Mouse (Mus musculus) liver, embryonic 14.5 days (tissue): ENCODE measurements around the gene Fras1. TPM values are rescaled to one million over a fixed set of nuclear protein-coding genes. Genes with fewer than 3 reads are reported as not detected.

Experiments
- ATAC-seq: fragments of 200-750 bp; cut with Nextera tagmentation; 2 replicates; pipeline ENCODE4 v1.8.0; 2017; ENCODE audit warnings: moderate number of reproducible peaks, mild to moderate bottlenecking, moderate library complexity; ENCODE audit not compliant: insufficient read depth
- DNase-seq, 3 experiments: peaks; one replicate each; pipeline ENCODE4 v3.0.0-alpha.2; 2012 to 2013; ENCODE audit warnings: low read depth in 3 of 3, low spot score in 3 of 3
- H3K27ac ChIP-seq: fragments of 300-500 bp; sonication (generic); 2 replicates; pipeline ENCODE4 v1.5.1; 2014; ENCODE audit warnings: moderate library complexity, mild to moderate bottlenecking, control low read depth, inconsistent platforms
- H3K27me3 ChIP-seq: fragments of 300-500 bp; sonication (generic); 2 replicates; pipeline ENCODE4 v1.6.1; 2014; ENCODE audit warnings: mild to moderate bottlenecking, low read length, moderate library complexity; ENCODE audit not compliant: control insufficient read depth, insufficient read depth
- H3K36me3 ChIP-seq: fragments of 300-500 bp; sonication (generic); replicated peaks from 2 replicates; pipeline ENCODE4 v1.6.1; 2014; ENCODE audit warnings: low read depth; ENCODE audit not compliant: control insufficient read depth, insufficient read depth
- H3K4me1 ChIP-seq, 2 experiments: fragments of 200-500 bp in 1 of 2; fragments of 300-500 bp in 1 of 2; sonication (generic) in 1 of 2; replicated peaks; 2 replicates each; pipeline ENCODE4 v1.6.1; 2012 to 2014; ENCODE audit warnings: antibody characterized with exemption in 1 of 2, inconsistent platforms in 1 of 2, low read length in 1 of 2; ENCODE audit not compliant: control insufficient read depth in 2 of 2, insufficient read depth in 2 of 2
- H3K4me2 ChIP-seq: fragments of 300-500 bp; sonication (generic); 2 replicates; pipeline ENCODE4 v1.6.1; 2014; ENCODE audit warnings: low read depth, mild to moderate bottlenecking, control low read depth, moderate library complexity
- H3K4me3 ChIP-seq, 2 experiments: fragments of 200-500 bp in 1 of 2; fragments of 300-500 bp in 1 of 2; sonication (generic) in 1 of 2; 2 replicates each; pipeline ENCODE4 v1.5.1; 2012 to 2014; ENCODE audit warnings: low read depth in 2 of 2, low read length in 2 of 2, mild to moderate bottlenecking in 2 of 2, control low read depth in 1 of 2, inconsistent platforms in 1 of 2, moderate library complexity in 1 of 2; ENCODE audit not compliant: insufficient read depth in 1 of 2
- H3K9ac ChIP-seq: fragments of 300-500 bp; sonication (generic); replicated peaks from 2 replicates; pipeline ENCODE4 v1.6.1; 2014; ENCODE audit warnings: mild to moderate bottlenecking, control low read depth, moderate library complexity
- H3K9me3 ChIP-seq: fragments of 300-500 bp; sonication (generic); 2 replicates; pipeline ENCODE4 v1.6.1; 2016; ENCODE audit warnings: low read length, mixed read lengths; ENCODE audit not compliant: control insufficient read depth
- CTCF ChIP-seq: IDR thresholded peaks from 2 replicates; pipeline ENCODE4 v1.5.1; 2016; ENCODE audit warnings: antibody characterized with exemption, low read depth, control low read depth
- EP300 ChIP-seq: IDR thresholded peaks from 2 replicates; pipeline ENCODE4 v1.6.1; 2016; ENCODE audit warnings: antibody characterized with exemption, low read depth
- WGBS: fragments of 180-500 bp; shearing (Covaris S2); extraction: QIAGEN DNeasy Blood & Tissue Kit; methylation state at CpG from one replicate; pipeline ENCODE4 v1.1.7; 2014; ENCODE audit not compliant: insufficient replicate concordance; 5-methylcytosine and 5-hydroxymethylcytosine counted together
- polyA plus RNA-seq, 2 experiments: library from polyadenylated mRNA; depleted of rRNA in 1 of 2; stranded (reverse) in 1 of 2; unstranded in 1 of 2; fragments of >200 nt; fragmentation: Nextera tagmentation in 1 of 2; extraction: Ambion mirVana in 1 of 2; gene quantifications; 2 replicates each; pipeline versions ENCODE4 v1.2.1 to v1.2.3; 2012 to 2014

The Fras1 gene
- polyA plus RNA-seq, 2 experiments: 0.46 to 1.1 TPM

- Histone ChIP-seq H3K9me3 (no peaks in the 10 kb centered on the region), H3K27ac (no peak overlapping the region), H3K4me1 (no peaks in the 10 kb centered on the region), H3K27me3 (no peaks in the 10 kb centered on the region), H3K4me2 (no peak overlapping the region), H3K9ac (no peak overlapping the region), H3K36me3 (no peaks in the 10 kb centered on the region), H3K4me3 (no peak overlapping the region)
- WGBS: 18% methylated on average over 4 of the region's 4 CpGs
- no peak for ATAC-seq
- no peak for TF ChIP-seq CTCF
- no peak for TF ChIP-seq EP300
- DNase-seq: no peak
These were observed 139.6 kb downstream of the Fras1 start for GRCm38 (mm10) chr5:96513327-96513726.

- no peak overlapping the region for H3K4me3 ChIP-seq
- no peaks in the 10 kb centered on the region for H3K4me1 ChIP-seq
- no peaks in the 10 kb centered on the region for H3K27me3 ChIP-seq
- DNase-seq: no peak
- H3K9me3 ChIP-seq: no peaks in the 10 kb centered on the region
- H3K27ac ChIP-seq: no peak overlapping the region
- H3K36me3 ChIP-seq: no peaks in the 10 kb centered on the region
- ATAC-seq: no peak
- H3K4me2 ChIP-seq: no peak overlapping the region
- no peak overlapping the region for H3K9ac ChIP-seq
- no peak for TF ChIP-seq EP300
- TF ChIP-seq CTCF: no peak
- 66% methylated on average over 3 of the region's 3 CpGs for WGBS
These were observed 142.1 kb downstream of the Fras1 start for GRCm38 (mm10) chr5:96515860-96516311.

GRCm38 (mm10) chr5:96516329-96516728 is 142.6 kb downstream of the Fras1 start:
- no peak overlapping the region for H3K4me3 ChIP-seq
- no peaks in the 10 kb centered on the region for H3K4me1 ChIP-seq
- WGBS: 60% methylated on average over 6 of the region's 6 CpGs
- H3K36me3 ChIP-seq: no peaks in the 10 kb centered on the region
- H3K27ac ChIP-seq: no peak overlapping the region
- no peaks in the 10 kb centered on the region for H3K27me3 ChIP-seq
- TF ChIP-seq EP300: no peak
- no peak for TF ChIP-seq CTCF
- no peak overlapping the region for H3K9ac ChIP-seq
- no peak for ATAC-seq
- H3K9me3 ChIP-seq: no peaks in the 10 kb centered on the region
- no peak overlapping the region for H3K4me2 ChIP-seq
- no peak for DNase-seq

GRCm38 (mm10) chr5:96521541-96521940 is 147.8 kb downstream of the Fras1 start:
- 71% methylated on average over 9 of the region's 9 CpGs for WGBS
- Histone ChIP-seq H3K4me2 (no peak overlapping the region; the same call in 1 of the 2 replicates), H3K4me3 (no peak overlapping the region)

GRCm38 (mm10) chr5:96522909-96523409 is 149.2 kb downstream of the Fras1 start:
- no peaks in the 10 kb centered on the region for H3K27me3 ChIP-seq
- no peak overlapping the region for H3K4me2 ChIP-seq
- 67% methylated on average over 5 of the region's 5 CpGs for WGBS
- DNase-seq (no peak), ATAC-seq (no peak)
- TF ChIP-seq EP300 (no peak), CTCF (no peak)
- no peaks in the 10 kb centered on the region for H3K9me3 ChIP-seq
- no peaks in the 10 kb centered on the region for H3K4me1 ChIP-seq
- no peak overlapping the region for H3K9ac ChIP-seq
- no peak overlapping the region for H3K4me3 ChIP-seq
- no peak overlapping the region for H3K27ac ChIP-seq
- no peaks in the 10 kb centered on the region for H3K36me3 ChIP-seq

More at GRCm38 (mm10) chr5:96521541-96521940, 147.8 kb downstream of the Fras1 start:
- no peak for TF ChIP-seq EP300
- no peak for TF ChIP-seq CTCF
- H3K27me3 ChIP-seq: no peaks in the 10 kb centered on the region
- DNase-seq: no peak
- H3K9ac ChIP-seq: no peak overlapping the region
- no peaks in the 10 kb centered on the region for H3K9me3 ChIP-seq
- no peak for ATAC-seq
- H3K27ac ChIP-seq: no peak overlapping the region
- H3K36me3 ChIP-seq: no peaks in the 10 kb centered on the region
- H3K4me1 ChIP-seq: no peaks in the 10 kb centered on the region
